Mouse (Mus musculus): ENCODE measurements around the gene C1galt1c1. TPM values are rescaled to one million over a fixed set of nuclear protein-coding genes. Genes with fewer than 3 reads are reported as not detected.

Gene C1galt1c1
- polyA plus RNA-seq, 1 experiment from 2014 or later, result 34.9 TPM

GRCm38 (mm10) chrX:38642183-38642582 is 7.3 kb upstream of the C1galt1c1 start:
- Histone ChIP-seq H3K36me3 (ENCODE audit: control insufficient read depth, insufficient read depth, low read length) (no peaks in the 10 kb centered on the region), H3K4me2 (ENCODE audit: low read depth, low read length) (no peak overlapping the region), H3K9me3 (ENCODE audit: control insufficient read depth, low read length) (no peaks in the 10 kb centered on the region), H3K27ac (replicated peaks; ENCODE audit: low read depth, low read length) (no peak overlapping the region), H3K27me3 (replicated peaks; ENCODE audit: control insufficient read depth, insufficient read depth, low read length) (no peaks in the 10 kb centered on the region), H3K4me3 (ENCODE audit: low read depth, low read length) (no peak overlapping the region), H3K9ac (ENCODE audit: low read depth, low read length) (no peak overlapping the region), H3K4me1 (ENCODE audit: control insufficient read depth, insufficient read depth, low read length) (no peaks in the 10 kb centered on the region)
- no peak for ATAC-seq (ENCODE audit: low read depth)
- WGBS, result 51% methylated on average over 4 of the region's 4 CpGs
- DNase-seq (ENCODE audit: low spot score), result peak; percentile 28

GRCm38 (mm10) chrX:38641435-38641834 is 6.5 kb upstream of the C1galt1c1 start:
- Histone ChIP-seq H3K9me3 (ENCODE audit: control insufficient read depth, low read length) (no peaks in the 10 kb centered on the region), H3K4me3 (ENCODE audit: low read depth, low read length) (no peak overlapping the region), H3K27ac (replicated peaks; ENCODE audit: low read depth, low read length) (no peak overlapping the region), H3K4me2 (ENCODE audit: low read depth, low read length) (no peak overlapping the region), H3K27me3 (replicated peaks; ENCODE audit: control insufficient read depth, insufficient read depth, low read length) (no peaks in the 10 kb centered on the region), H3K36me3 (ENCODE audit: control insufficient read depth, insufficient read depth, low read length) (no peaks in the 10 kb centered on the region), H3K9ac (ENCODE audit: low read depth, low read length) (no peak overlapping the region), H3K4me1 (ENCODE audit: control insufficient read depth, insufficient read depth, low read length) (no peaks in the 10 kb centered on the region)
- DNase-seq (ENCODE audit: low spot score), result no peak
- 45% methylated on average over 4 of the region's 4 CpGs for WGBS
- ATAC-seq (ENCODE audit: low read depth), result no peak

- Histone ChIP-seq H3K9me3 (ENCODE audit: control insufficient read depth, low read length) (no peaks in the 10 kb centered on the region), H3K36me3 (ENCODE audit: control insufficient read depth, insufficient read depth, low read length) (no peaks in the 10 kb centered on the region), H3K4me2 (ENCODE audit: low read depth, low read length) (peak overlapping the region; percentile 53), H3K9ac (ENCODE audit: low read depth, low read length) (peak overlapping the region; percentile 49; the same call in 1 of the 2 replicates), H3K27ac (replicated peaks; ENCODE audit: low read depth, low read length) (no peak overlapping the region), H3K4me1 (ENCODE audit: control insufficient read depth, insufficient read depth, low read length) (no peaks in the 10 kb centered on the region), H3K4me3 (ENCODE audit: low read depth, low read length) (peak overlapping the region; percentile 55), H3K27me3 (replicated peaks; ENCODE audit: control insufficient read depth, insufficient read depth, low read length) (no peaks in the 10 kb centered on the region)
- DNase-seq (ENCODE audit: low spot score) (no peak), ATAC-seq (ENCODE audit: low read depth) (no peak)
Measured at GRCm38 (mm10) chrX:38635638-38635931, 698 bp upstream of the C1galt1c1 start.

- Histone ChIP-seq H3K27ac (replicated peaks; ENCODE audit: low read depth, low read length) (peak overlapping the region; percentile 74), H3K36me3 (ENCODE audit: control insufficient read depth, insufficient read depth, low read length) (no peaks in the 10 kb centered on the region), H3K9ac (ENCODE audit: low read depth, low read length) (peak overlapping the region; percentile 62), H3K4me2 (ENCODE audit: low read depth, low read length) (peak overlapping the region; percentile 58), H3K4me3 (ENCODE audit: low read depth, low read length) (peak overlapping the region; percentile 52), H3K27me3 (replicated peaks; ENCODE audit: control insufficient read depth, insufficient read depth, low read length) (no peaks in the 10 kb centered on the region), H3K9me3 (ENCODE audit: control insufficient read depth, low read length) (no peaks in the 10 kb centered on the region), H3K4me1 (ENCODE audit: control insufficient read depth, insufficient read depth, low read length) (no peaks in the 10 kb centered on the region)
- WGBS, result 16% methylated on average over 3 of the region's 3 CpGs
- ATAC-seq (ENCODE audit: low read depth), result peak; percentile 48
- peak; percentile 26 for DNase-seq (ENCODE audit: low spot score)
Measured at GRCm38 (mm10) chrX:38600995-38601369, 33.9 kb downstream of the C1galt1c1 start.

GRCm38 (mm10) chrX:38600177-38600994 is 34.5 kb downstream of the C1galt1c1 start, which contains the start of gene Mcts1:
Mcts1 (plus strand) TSS chrX:38600578.
- Histone ChIP-seq H3K4me2 (ENCODE audit: low read depth, low read length) (peak within 1 kb of the TSS; percentile 58), H3K4me3 (ENCODE audit: low read depth, low read length) (peak within 1 kb of the TSS; percentile 52), H3K27me3 (replicated peaks; ENCODE audit: control insufficient read depth, insufficient read depth, low read length) (no peaks in the 10 kb centered on the region), H3K27ac (replicated peaks; ENCODE audit: low read depth, low read length) (peak within 1 kb of the TSS; percentile 74), H3K9me3 (ENCODE audit: control insufficient read depth, low read length) (no peaks in the 10 kb centered on the region), H3K36me3 (ENCODE audit: control insufficient read depth, insufficient read depth, low read length) (no peaks in the 10 kb centered on the region), H3K4me1 (ENCODE audit: control insufficient read depth, insufficient read depth, low read length) (no peaks in the 10 kb centered on the region), H3K9ac (ENCODE audit: low read depth, low read length) (peak within 1 kb of the TSS; percentile 62)
- peak; percentile 95 for ATAC-seq (ENCODE audit: low read depth)
- DNase-seq (ENCODE audit: low spot score), result peak; percentile 94
- 19% methylated on average over 24 of the region's 26 CpGs for WGBS

- peak; percentile 60; the same call in 1 of the 2 replicates for ATAC-seq (ENCODE audit: low read depth)
- 48% methylated on average over 5 of the region's 5 CpGs for WGBS
- DNase-seq (ENCODE audit: low spot score), result peak; percentile 82
Measured at GRCm38 (mm10) chrX:38593180-38593889, 41.6 kb downstream of the C1galt1c1 start.

GRCm38 (mm10) chrX:38591749-38592148 is 43.1 kb downstream of the C1galt1c1 start:
- 82% methylated on average over 3 of the region's 3 CpGs for WGBS
- H3K4me2 ChIP-seq (ENCODE audit: low read depth, low read length), result no peak overlapping the region
- no peaks in the 10 kb centered on the region for H3K4me1 ChIP-seq (ENCODE audit: control insufficient read depth, insufficient read depth, low read length)
- H3K9me3 ChIP-seq (ENCODE audit: control insufficient read depth, low read length), result no peaks in the 10 kb centered on the region
- ATAC-seq (ENCODE audit: low read depth), result no peak
- H3K27me3 ChIP-seq (replicated peaks; ENCODE audit: control insufficient read depth, insufficient read depth, low read length), result no peaks in the 10 kb centered on the region
- H3K9ac ChIP-seq (ENCODE audit: low read depth, low read length), result no peak overlapping the region
- no peak overlapping the region for H3K27ac ChIP-seq (replicated peaks; ENCODE audit: low read depth, low read length)
- DNase-seq (ENCODE audit: low spot score), result no peak
- no peaks in the 10 kb centered on the region for H3K36me3 ChIP-seq (ENCODE audit: control insufficient read depth, insufficient read depth, low read length)
- no peak overlapping the region for H3K4me3 ChIP-seq (ENCODE audit: low read depth, low read length)

More at GRCm38 (mm10) chrX:38593180-38593889, 41.6 kb downstream of the C1galt1c1 start:
- Histone ChIP-seq H3K9ac (ENCODE audit: low read depth, low read length) (no peak overlapping the region), H3K4me1 (ENCODE audit: control insufficient read depth, insufficient read depth, low read length) (no peaks in the 10 kb centered on the region), H3K36me3 (ENCODE audit: control insufficient read depth, insufficient read depth, low read length) (no peaks in the 10 kb centered on the region), H3K27me3 (replicated peaks; ENCODE audit: control insufficient read depth, insufficient read depth, low read length) (no peaks in the 10 kb centered on the region), H3K9me3 (ENCODE audit: control insufficient read depth, low read length) (no peaks in the 10 kb centered on the region), H3K27ac (replicated peaks; ENCODE audit: low read depth, low read length) (peak overlapping the region; percentile 52; the same call in 1 of the 2 replicates), H3K4me2 (ENCODE audit: low read depth, low read length) (no peak overlapping the region), H3K4me3 (ENCODE audit: low read depth, low read length) (no peak overlapping the region)

- Histone ChIP-seq H3K4me3 (ENCODE audit: low read depth, low read length) (no peak overlapping the region), H3K9me3 (ENCODE audit: control insufficient read depth, low read length) (no peaks in the 10 kb centered on the region), H3K27me3 (replicated peaks; ENCODE audit: control insufficient read depth, insufficient read depth, low read length) (no peaks in the 10 kb centered on the region), H3K4me1 (ENCODE audit: control insufficient read depth, insufficient read depth, low read length) (no peaks in the 10 kb centered on the region), H3K27ac (replicated peaks; ENCODE audit: low read depth, low read length) (no peak overlapping the region), H3K36me3 (ENCODE audit: control insufficient read depth, insufficient read depth, low read length) (no peaks in the 10 kb centered on the region), H3K4me2 (ENCODE audit: low read depth, low read length) (no peak overlapping the region), H3K9ac (ENCODE audit: low read depth, low read length) (no peak overlapping the region)
- ATAC-seq (ENCODE audit: low read depth), result no peak
- DNase-seq (ENCODE audit: low spot score), result peak; percentile 26
- 16% methylated on average over 4 of the region's 4 CpGs for WGBS
Measured at GRCm38 (mm10) chrX:38589827-38590226, 45.1 kb downstream of the C1galt1c1 start.

Data from embryonic facial prominence, embryonic 14.5 days (tissue).